Mouse (Mus musculus): ENCODE results near the gene Ssrp1. TPM values are rescaled to one million over a fixed set of nuclear protein-coding genes. Genes with fewer than 3 reads are reported as not detected.

Gene Ssrp1
- polyA plus RNA-seq, 1 experiment: 120 TPM

GRCm38 (mm10) chr2:85006600-85006999 lies 30.4 kb upstream of the Ssrp1 start:
- no peak overlapping the region for H3K27ac ChIP-seq (ENCODE audit: control insufficient read depth, insufficient read depth, low read depth, low read length)
- H3K4me3 ChIP-seq (ENCODE audit: control insufficient read depth, low read depth, low read length): no peak overlapping the region
- no peaks in the 10 kb centered on the region for H3K36me3 ChIP-seq (ENCODE audit: control insufficient read depth, insufficient read depth, low read length)
- no peaks in the 10 kb centered on the region for H3K27me3 ChIP-seq (ENCODE audit: control insufficient read depth, insufficient read depth, low read length)
- TF ChIP-seq POLR2A (IDR thresholded peaks at IDR 0.05; ENCODE audit: control insufficient read depth, low read depth, low read length) (no peak), CTCF (IDR thresholded peaks at IDR 0.05; ENCODE audit: control insufficient read depth, insufficient read depth, insufficient replicate concordance, low read depth, low read length) (no peak)
- no peaks in the 10 kb centered on the region for H3K4me1 ChIP-seq (ENCODE audit: control insufficient read depth, insufficient read depth, low read length)

GRCm38 (mm10) chr2:85007729-85008128 lies 29.3 kb upstream of the Ssrp1 start:
- H3K36me3 ChIP-seq (ENCODE audit: control insufficient read depth, insufficient read depth, low read length): no peaks in the 10 kb centered on the region
- no peak overlapping the region for H3K27ac ChIP-seq (ENCODE audit: control insufficient read depth, insufficient read depth, low read depth, low read length)
- H3K27me3 ChIP-seq (ENCODE audit: control insufficient read depth, insufficient read depth, low read length): no peaks in the 10 kb centered on the region
- TF ChIP-seq CTCF (IDR thresholded peaks at IDR 0.05; ENCODE audit: control insufficient read depth, insufficient read depth, insufficient replicate concordance, low read depth, low read length) (no peak), POLR2A (IDR thresholded peaks at IDR 0.05; ENCODE audit: control insufficient read depth, low read depth, low read length) (no peak)
- H3K4me3 ChIP-seq (ENCODE audit: control insufficient read depth, low read depth, low read length): no peak overlapping the region
- H3K4me1 ChIP-seq (ENCODE audit: control insufficient read depth, insufficient read depth, low read length): no peaks in the 10 kb centered on the region

DNA sequence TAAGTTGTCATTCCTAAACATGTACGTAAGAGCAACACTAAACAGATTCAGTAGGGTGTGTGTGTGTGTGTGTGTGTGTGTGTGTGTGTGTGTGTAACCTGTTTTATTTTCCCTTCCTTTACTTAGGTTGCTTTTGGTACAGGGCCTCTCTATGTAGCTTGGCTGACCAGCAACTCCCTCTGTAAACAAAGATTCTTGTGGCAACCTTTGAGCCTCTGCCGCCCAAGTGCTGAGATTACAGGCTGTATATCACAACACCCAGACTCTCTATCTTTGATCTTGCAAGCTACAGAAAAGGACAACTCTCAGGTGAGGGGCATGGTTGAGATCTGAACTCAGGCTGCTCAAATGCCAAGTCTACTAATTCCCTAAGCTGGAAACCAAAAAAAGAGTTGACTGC lies 27.8 kb upstream of the Ssrp1 start:
- H3K27ac ChIP-seq (ENCODE audit: control insufficient read depth, insufficient read depth, low read depth, low read length): no peak overlapping the region
- TF ChIP-seq CTCF (IDR thresholded peaks at IDR 0.05; ENCODE audit: control insufficient read depth, insufficient read depth, insufficient replicate concordance, low read depth, low read length) (no peak), POLR2A (IDR thresholded peaks at IDR 0.05; ENCODE audit: control insufficient read depth, low read depth, low read length) (no peak)
- H3K36me3 ChIP-seq (ENCODE audit: control insufficient read depth, insufficient read depth, low read length): no peaks in the 10 kb centered on the region
- no peaks in the 10 kb centered on the region for H3K27me3 ChIP-seq (ENCODE audit: control insufficient read depth, insufficient read depth, low read length)
- H3K4me3 ChIP-seq (ENCODE audit: control insufficient read depth, low read depth, low read length): no peak overlapping the region
- no peaks in the 10 kb centered on the region for H3K4me1 ChIP-seq (ENCODE audit: control insufficient read depth, insufficient read depth, low read length)

- no peak overlapping the region for H3K4me3 ChIP-seq (ENCODE audit: control insufficient read depth, low read depth, low read length)
- H3K27me3 ChIP-seq (ENCODE audit: control insufficient read depth, insufficient read depth, low read length): no peaks in the 10 kb centered on the region
- no peak overlapping the region for H3K27ac ChIP-seq (ENCODE audit: control insufficient read depth, insufficient read depth, low read depth, low read length)
- no peaks in the 10 kb centered on the region for H3K36me3 ChIP-seq (ENCODE audit: control insufficient read depth, insufficient read depth, low read length)
- TF ChIP-seq POLR2A (IDR thresholded peaks at IDR 0.05; ENCODE audit: control insufficient read depth, low read depth, low read length) (no peak), CTCF (IDR thresholded peaks at IDR 0.05; ENCODE audit: control insufficient read depth, insufficient read depth, insufficient replicate concordance, low read depth, low read length) (no peak)
- H3K4me1 ChIP-seq (ENCODE audit: control insufficient read depth, insufficient read depth, low read length): no peaks in the 10 kb centered on the region
Measured at GRCm38 (mm10) chr2:85011906-85012604, 25.0 kb upstream of the Ssrp1 start.

DNA sequence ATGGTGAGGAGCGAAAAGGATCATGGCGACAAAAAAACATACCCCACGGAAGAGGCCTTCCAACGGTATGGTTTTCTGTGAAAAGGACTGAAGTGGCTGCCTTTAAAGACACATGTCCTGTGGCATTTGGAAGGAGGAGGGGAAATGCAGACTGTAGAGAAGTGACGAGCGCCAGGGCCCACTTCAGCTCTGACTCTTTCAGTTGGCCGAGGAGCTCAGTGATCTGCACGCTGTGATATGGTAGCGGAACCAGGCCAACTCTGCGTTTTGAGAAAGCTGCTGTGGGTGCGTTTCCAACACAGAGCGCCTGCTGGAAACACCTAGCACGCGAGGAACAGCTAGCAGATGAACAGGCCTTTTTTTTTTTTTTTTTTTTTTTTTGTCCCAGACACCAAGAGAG lies 24.4 kb upstream of the Ssrp1 start:
- TF ChIP-seq CTCF (IDR thresholded peaks at IDR 0.05; ENCODE audit: control insufficient read depth, insufficient read depth, insufficient replicate concordance, low read depth, low read length): no peak
- TF ChIP-seq POLR2A (IDR thresholded peaks at IDR 0.05; ENCODE audit: control insufficient read depth, low read depth, low read length): no peak
- no peaks in the 10 kb centered on the region for H3K36me3 ChIP-seq (ENCODE audit: control insufficient read depth, insufficient read depth, low read length)
- H3K27ac ChIP-seq (ENCODE audit: control insufficient read depth, insufficient read depth, low read depth, low read length): no peak overlapping the region
- no peak overlapping the region for H3K4me3 ChIP-seq (ENCODE audit: control insufficient read depth, low read depth, low read length)
- no peaks in the 10 kb centered on the region for H3K4me1 ChIP-seq (ENCODE audit: control insufficient read depth, insufficient read depth, low read length)
- no peaks in the 10 kb centered on the region for H3K27me3 ChIP-seq (ENCODE audit: control insufficient read depth, insufficient read depth, low read length)

GRCm38 (mm10) chr2:85013826-85014587 lies 23.0 kb upstream of the Ssrp1 start:
- Histone ChIP-seq H3K27ac (ENCODE audit: control insufficient read depth, insufficient read depth, low read depth, low read length) (no peak overlapping the region), H3K4me1 (ENCODE audit: control insufficient read depth, insufficient read depth, low read length) (no peaks in the 10 kb centered on the region), H3K36me3 (ENCODE audit: control insufficient read depth, insufficient read depth, low read length) (no peaks in the 10 kb centered on the region), H3K27me3 (ENCODE audit: control insufficient read depth, insufficient read depth, low read length) (no peaks in the 10 kb centered on the region), H3K4me3 (ENCODE audit: control insufficient read depth, low read depth, low read length) (no peak overlapping the region)
- TF ChIP-seq POLR2A (IDR thresholded peaks at IDR 0.05; ENCODE audit: control insufficient read depth, low read depth, low read length) (no peak), CTCF (IDR thresholded peaks at IDR 0.05; ENCODE audit: control insufficient read depth, insufficient read depth, insufficient replicate concordance, low read depth, low read length) (no peak)

DNA sequence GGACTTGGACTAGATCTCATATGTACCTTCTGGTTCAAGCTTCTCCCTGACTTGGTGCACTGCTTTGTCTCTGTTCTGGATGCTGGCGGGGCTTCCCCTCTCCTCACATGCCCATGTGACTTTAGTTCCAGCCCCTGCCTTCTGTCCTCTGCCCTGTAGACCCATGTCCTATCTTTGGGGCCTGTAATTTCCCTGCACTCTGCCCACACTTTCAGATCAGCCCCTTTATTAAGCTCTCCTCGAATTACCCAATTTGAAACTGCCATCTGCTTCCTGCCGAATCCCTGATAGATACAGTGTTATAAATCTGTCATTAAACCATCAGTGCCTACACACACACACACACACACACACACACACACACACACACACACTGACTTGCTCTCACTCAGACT lies 22.4 kb upstream of the Ssrp1 start:
- TF ChIP-seq CTCF (IDR thresholded peaks at IDR 0.05; ENCODE audit: control insufficient read depth, insufficient read depth, insufficient replicate concordance, low read depth, low read length): no peak
- no peak for TF ChIP-seq POLR2A (IDR thresholded peaks at IDR 0.05; ENCODE audit: control insufficient read depth, low read depth, low read length)
- Histone ChIP-seq H3K27ac (ENCODE audit: control insufficient read depth, insufficient read depth, low read depth, low read length) (no peak overlapping the region), H3K4me3 (ENCODE audit: control insufficient read depth, low read depth, low read length) (no peak overlapping the region), H3K4me1 (ENCODE audit: control insufficient read depth, insufficient read depth, low read length) (no peaks in the 10 kb centered on the region), H3K27me3 (ENCODE audit: control insufficient read depth, insufficient read depth, low read length) (no peaks in the 10 kb centered on the region), H3K36me3 (ENCODE audit: control insufficient read depth, insufficient read depth, low read length) (no peaks in the 10 kb centered on the region)
